In the genomic region with DNA sequence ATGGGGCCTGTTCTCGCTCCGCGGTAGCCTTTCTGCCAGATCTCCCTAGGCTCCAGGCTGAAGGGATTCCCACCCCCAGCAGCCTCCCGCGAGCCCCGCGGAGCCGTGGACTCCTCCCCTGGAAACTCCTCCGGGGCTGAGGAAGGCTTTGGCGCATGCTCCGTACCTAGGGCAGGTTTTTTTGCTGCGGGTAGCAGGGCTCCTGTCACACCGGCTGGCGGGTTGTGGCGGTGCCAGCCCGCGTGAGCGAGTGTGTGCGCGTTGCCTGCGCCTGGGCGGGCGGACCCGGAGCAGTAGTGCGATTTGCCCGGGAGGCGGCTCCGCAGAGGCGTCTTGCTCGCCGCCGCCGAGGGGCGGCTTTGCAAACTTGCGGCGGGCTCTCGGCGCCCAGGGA, we compare ENCODE assay signal across 8 mouse cellular contexts. TPM values are rescaled to one million over a fixed set of nuclear protein-coding genes. Genes with fewer than 3 reads are reported as not detected.
DNase-seq lines count a peak whose midpoint lies in the region; ATAC-seq lines count a peak whose summit lies in the region.

No protein-coding gene starts in this region.

- intact Hi-C loops in left cerebral cortex, postnatal 14 days (cut with DNase I): no loop called here

- DNase-seq in adrenal gland, adult 8-10 months: peak; percentile 48
- DNase-seq in gastrocnemius, postnatal 25 days: peak; percentile 23
- peak; percentile 23 for DNase-seq in kidney, adult 11 months
- peak; percentile 87 to 89 for DNase-seq in left cerebral cortex, postnatal 14 days (ENCODE audit: low spot score in 2 of 2)
- DNase-seq in right cerebral cortex, postnatal 25 days: peak; percentile 90
- DNase-seq in spleen, postnatal 14 days (ENCODE audit: low spot score in 2 of 2): no peak

- ATAC-seq in common myeloid progenitor, adult 5-6 weeks (replicated peaks; ENCODE audit: low read depth, poor library complexity, severe bottlenecking): peak; percentile 78
- ATAC-seq in megakaryocyte progenitor cell, adult 5-6 weeks (replicated peaks; ENCODE audit: poor library complexity): peak; percentile 74

RNA-seq across cellular contexts. Expression of gene Hs6st3, which starts 0.6 kb away (rescaled TPM):
- 1 to 10 TPM in 2 of 4 experiments, under 1 TPM in 2; 0.41 to 2.3 (median 1.0) TPM for total RNA-seq in adrenal gland, adult 8-10 months (2022)
- total RNA-seq in common myeloid progenitor, adult 5-6 weeks (2017): not detected in 2 replicates
- total RNA-seq in gastrocnemius, postnatal 25 days (2021): not detected
- 10 to 100 TPM; 89.4 to 90.2 TPM for total RNA-seq in left cerebral cortex, postnatal 14 days (2021)
- total RNA-seq in megakaryocyte progenitor cell, adult 5-6 weeks (2015): not detected in 2 replicates
- not detected in 2 replicates for total RNA-seq in megakaryocyte progenitor cell, adult 5-6 weeks (2017)

RNA-seq across cellular contexts. Expression of gene Uggt2, which starts 38.3 kb away (rescaled TPM):
- 10 to 100 TPM; 13.2 to 26.1 (median 19.4) TPM for total RNA-seq in adrenal gland, adult 8-10 months (2022)
- total RNA-seq in common myeloid progenitor, adult 5-6 weeks (2017): 4.1 and 6.5 TPM in 2 replicates
- 1 to 10 TPM; 6.5 to 7.3 TPM for total RNA-seq in gastrocnemius, postnatal 25 days (2021)
- 10 to 100 TPM; 28.1 to 32.4 TPM for total RNA-seq in left cerebral cortex, postnatal 14 days (2021)
- total RNA-seq in megakaryocyte progenitor cell, adult 5-6 weeks (2015): 3.3 and 5.5 TPM in 2 replicates
- total RNA-seq in megakaryocyte progenitor cell, adult 5-6 weeks (2017): 1.5 and 5.8 TPM in 2 replicates

Comparison
In these comparisons a context has a peak if more than half of its experiments do, and no peak if none do; other contexts are left out.
1. DNase-seq: peak in adrenal gland, adult 8-10 months (single experiment), gastrocnemius, postnatal 25 days (single experiment), kidney, adult 11 months (single experiment), left cerebral cortex, postnatal 14 days (2 of 2) and right cerebral cortex, postnatal 25 days (single experiment); none in spleen, postnatal 14 days (0 of 2).
2. RNA of gene Hs6st3, which starts 0.6 kb away (total RNA-seq): 89.4 to 90.2 TPM in left cerebral cortex, postnatal 14 days; 0.41 to 2.3 TPM in adrenal gland, adult 8-10 months, not detected in common myeloid progenitor, adult 5-6 weeks, not detected in gastrocnemius, postnatal 25 days and not detected in megakaryocyte progenitor cell, adult 5-6 weeks; every median in the first group is over 10 times any median in the second.